Mouse (Mus musculus) limb, embryonic 14.5 days (tissue): ENCODE data around the gene Dus1l. TPM values are rescaled to one million over a fixed set of nuclear protein-coding genes. Genes with fewer than 3 reads are reported as not detected.
A peak's percentile ranks its signal among the peaks of the same experiment; 100 is the strongest.

ENCODE experiments used
- ATAC-seq: fragments of 200-750 bp; cut with Nextera tagmentation; 2 replicates; pipeline ENCODE4 v1.8.0; 2017; ENCODE audit warnings: low read depth, moderate number of reproducible peaks, moderate TSS enrichment; ENCODE audit not compliant: low FRiP score
- DNase-seq: peaks from one replicate; pipeline ENCODE4 v3.0.0-alpha.2; 2015; ENCODE audit warnings: low spot score
- H3K27ac ChIP-seq: fragments of 300-500 bp; sonication (generic); replicated peaks from 2 replicates; pipeline ENCODE4 v1.5.1; 2014; ENCODE audit warnings: low read depth, mild to moderate bottlenecking, low read length, moderate library complexity, mixed read lengths
- H3K27me3 ChIP-seq: fragments of 300-500 bp; sonication (generic); 2 replicates; pipeline ENCODE4 v1.6.1; 2014; ENCODE audit warnings: low read length, mixed read lengths; ENCODE audit not compliant: control insufficient read depth, insufficient read depth
- H3K36me3 ChIP-seq: fragments of 300-500 bp; sonication (generic); 2 replicates; pipeline ENCODE4 v1.6.1; 2014; ENCODE audit warnings: mild to moderate bottlenecking, low read length, moderate library complexity, mixed read lengths; ENCODE audit not compliant: control insufficient read depth, insufficient read depth
- H3K4me1 ChIP-seq: fragments of 300-500 bp; sonication (generic); 2 replicates; pipeline ENCODE4 v1.6.1; 2014; ENCODE audit warnings: antibody characterized with exemption, low read length, mixed read lengths; ENCODE audit not compliant: control insufficient read depth, insufficient read depth
- H3K4me2 ChIP-seq: fragments of 300-500 bp; sonication (generic); replicated peaks from 2 replicates; pipeline ENCODE4 v1.6.1; 2014; ENCODE audit warnings: low read depth, mild to moderate bottlenecking, low read length, moderate library complexity; ENCODE audit not compliant: severe bottlenecking
- H3K4me3 ChIP-seq: fragments of 300-500 bp; sonication (generic); replicated peaks from 2 replicates; pipeline ENCODE4 v1.5.1; 2014; ENCODE audit warnings: low read length
- H3K9ac ChIP-seq: fragments of 300-500 bp; sonication (generic); 2 replicates; pipeline ENCODE4 v1.6.1; 2014; ENCODE audit warnings: mild to moderate bottlenecking, low read depth, low read length, moderate library complexity; ENCODE audit not compliant: severe bottlenecking
- H3K9me3 ChIP-seq: fragments of 300-500 bp; sonication (generic); 2 replicates; pipeline ENCODE4 v1.6.1; 2016; ENCODE audit warnings: low read length; ENCODE audit not compliant: control insufficient read depth
- POLR2A ChIP-seq: fragments of 200-500 bp; IDR thresholded peaks from 2 replicates; pipeline ENCODE4 v1.8.0; 2012; ENCODE audit warnings: inconsistent platforms, mild to moderate bottlenecking, moderate library complexity, borderline replicate concordance; ENCODE audit not compliant: insufficient read depth, insufficient read length; ENCODE audit errors: extremely low read depth
- WGBS: fragments of 180-500 bp; shearing (Covaris S2); extraction: QIAGEN DNeasy Blood & Tissue Kit; methylation state at CpG from one replicate; pipeline ENCODE4 v1.1.7; 2014; 5-methylcytosine and 5-hydroxymethylcytosine counted together
- polyA plus RNA-seq, 2 experiments: library from polyadenylated mRNA; depleted of rRNA in 1 of 2; stranded (reverse) in 1 of 2; unstranded in 1 of 2; fragments of >200 nt; fragmentation: Nextera tagmentation in 1 of 2; extraction: Ambion mirVana in 1 of 2; gene quantifications; 2 replicates each; pipeline versions ENCODE4 v1.2.1 to v1.2.3; 2012 to 2014

Dus1l gene
- polyA plus RNA-seq, 2 experiments: 55.8 to 63.4 TPM

DNA sequence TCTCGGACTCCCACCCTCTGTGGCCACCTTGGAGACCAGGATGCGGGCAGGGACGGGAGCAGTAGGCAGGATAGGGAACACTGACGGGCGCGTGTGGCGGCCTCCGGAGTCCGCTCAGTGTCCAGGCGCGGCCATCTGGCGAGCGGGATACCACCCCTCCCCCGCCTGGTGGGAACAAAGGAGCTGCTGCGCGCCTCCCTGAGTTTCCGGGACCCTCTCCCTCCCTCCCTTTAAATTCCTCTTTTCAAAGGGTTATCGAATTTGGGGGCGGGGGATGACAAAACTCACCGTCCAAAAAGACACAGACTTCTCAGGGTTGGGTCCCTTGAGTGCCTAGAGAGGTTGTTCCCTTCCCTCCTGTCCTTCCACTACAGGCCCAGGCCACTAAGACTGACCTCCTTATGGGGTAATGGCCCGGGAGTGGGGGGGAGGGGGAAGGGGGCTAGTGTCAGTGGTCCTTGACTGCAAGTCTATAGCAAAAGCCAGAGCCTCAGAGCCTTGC lies 28.6 kb upstream of the Dus1l start:
- H3K27ac ChIP-seq: peak overlapping the region; percentile 98
- TF ChIP-seq POLR2A: no peak
- peak overlapping the region; percentile 72 for H3K4me2 ChIP-seq
- peak overlapping the region; percentile 89 for H3K4me3 ChIP-seq
- no peaks in the 10 kb centered on the region for H3K9me3 ChIP-seq
- H3K9ac ChIP-seq: peak overlapping the region; percentile 89
- ATAC-seq (peak; percentile 66), DNase-seq (no peak)
- H3K4me1 ChIP-seq: peaks cover 23% of the 10 kb centered on the region
- H3K36me3 ChIP-seq: peaks cover 21% of the 10 kb centered on the region
- H3K27me3 ChIP-seq: no peaks in the 10 kb centered on the region
- under 1% methylated on average over 18 of the region's 21 CpGs for WGBS

DNA sequence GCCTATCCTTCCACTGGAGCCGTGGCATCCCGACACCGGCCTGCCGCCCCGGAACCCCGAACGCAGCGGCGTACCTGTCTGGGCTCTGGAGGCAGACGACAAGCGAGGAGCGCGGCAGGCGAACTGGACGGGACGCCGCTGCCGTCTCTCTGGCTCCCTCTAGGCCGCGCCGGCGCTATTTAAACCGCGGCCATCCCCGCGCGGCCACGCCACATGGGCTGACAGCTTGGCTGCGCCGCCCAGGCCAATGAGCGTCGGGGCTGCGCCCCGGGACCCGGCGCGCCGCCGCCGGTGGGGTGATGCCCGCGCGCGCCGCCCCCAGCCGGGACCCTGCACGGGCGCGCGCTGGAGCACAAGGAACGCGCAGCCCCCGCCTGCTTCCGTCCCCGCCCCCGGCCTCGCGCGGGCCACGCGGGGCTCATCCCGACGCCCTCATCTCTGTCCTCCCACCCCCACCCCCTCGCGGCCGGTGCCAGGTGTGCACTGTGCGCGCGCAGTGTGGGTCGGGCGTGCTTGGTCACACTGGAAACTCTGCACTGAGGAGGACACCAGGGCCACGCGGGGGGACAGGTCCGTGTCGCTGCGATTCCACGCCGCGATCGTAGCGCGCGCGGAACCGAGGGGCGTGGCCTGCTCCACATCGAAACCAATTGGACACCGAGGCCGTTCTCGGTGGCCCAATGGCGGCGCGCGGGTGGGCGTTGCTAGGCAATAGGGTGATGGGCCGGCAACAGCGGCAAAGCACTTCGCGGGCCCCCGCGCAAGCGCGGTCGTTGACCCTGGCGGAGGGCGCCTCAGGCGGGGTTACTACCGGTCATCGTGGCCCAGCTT lies 28.0 kb upstream of the Dus1l start, which contains the start of gene Fasn:
Gene Fasn (minus strand): TSS at position 592 of the 831 bp plus-strand sequence.
- TF ChIP-seq POLR2A: peak; percentile 99
- peak within 1 kb of the TSS; percentile 89 for H3K4me3 ChIP-seq
- 2% methylated on average over 57 of the region's 109 CpGs for WGBS
- H3K9me3 ChIP-seq: no peaks in the 10 kb centered on the region
- H3K4me1 ChIP-seq: peaks cover 23% of the 10 kb centered on the region
- peak within 1 kb of the TSS; percentile 89 for H3K9ac ChIP-seq
- peaks cover 28% of the 10 kb centered on the region for H3K36me3 ChIP-seq
- peak within 1 kb of the TSS; percentile 72 for H3K4me2 ChIP-seq
- H3K27ac ChIP-seq: peak within 1 kb of the TSS; percentile 98
- H3K27me3 ChIP-seq: no peaks in the 10 kb centered on the region
- ATAC-seq (peak; percentile 91), DNase-seq (peak; percentile 98)

DNA sequence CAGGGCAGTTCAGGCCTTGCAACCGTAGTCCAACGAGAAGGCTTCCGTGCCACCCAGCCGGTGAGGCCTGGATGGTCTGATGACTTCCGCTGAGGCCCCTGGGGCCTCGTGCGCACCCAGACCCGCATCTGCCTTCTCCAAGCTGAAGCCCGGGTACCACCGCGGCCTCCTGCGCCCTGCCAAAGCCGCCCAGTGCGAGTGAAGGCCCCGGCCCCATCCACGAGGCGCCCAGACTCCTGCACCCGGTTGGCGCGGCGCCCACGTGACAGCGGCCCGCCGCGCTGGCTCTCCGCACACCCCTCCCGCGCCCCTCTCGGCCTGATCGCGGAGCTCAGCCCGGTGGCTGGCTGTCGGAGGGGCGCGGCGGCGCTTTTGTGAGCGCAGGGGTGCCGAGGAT lies 27.3 kb upstream of the Dus1l start:
- H3K9me3 ChIP-seq: no peaks in the 10 kb centered on the region
- H3K4me2 ChIP-seq: peak overlapping the region; percentile 72
- H3K9ac ChIP-seq: peak overlapping the region; percentile 89
- under 1% methylated on average over 29 of the region's 40 CpGs for WGBS
- DNase-seq (peak; percentile 49), ATAC-seq (peak; percentile 30)
- H3K4me1 ChIP-seq: peaks cover 23% of the 10 kb centered on the region
- no peak for TF ChIP-seq POLR2A
- peak overlapping the region; percentile 89 for H3K4me3 ChIP-seq
- H3K27me3 ChIP-seq: no peaks in the 10 kb centered on the region
- peak overlapping the region; percentile 98 for H3K27ac ChIP-seq
- peaks cover 34% of the 10 kb centered on the region for H3K36me3 ChIP-seq

DNA sequence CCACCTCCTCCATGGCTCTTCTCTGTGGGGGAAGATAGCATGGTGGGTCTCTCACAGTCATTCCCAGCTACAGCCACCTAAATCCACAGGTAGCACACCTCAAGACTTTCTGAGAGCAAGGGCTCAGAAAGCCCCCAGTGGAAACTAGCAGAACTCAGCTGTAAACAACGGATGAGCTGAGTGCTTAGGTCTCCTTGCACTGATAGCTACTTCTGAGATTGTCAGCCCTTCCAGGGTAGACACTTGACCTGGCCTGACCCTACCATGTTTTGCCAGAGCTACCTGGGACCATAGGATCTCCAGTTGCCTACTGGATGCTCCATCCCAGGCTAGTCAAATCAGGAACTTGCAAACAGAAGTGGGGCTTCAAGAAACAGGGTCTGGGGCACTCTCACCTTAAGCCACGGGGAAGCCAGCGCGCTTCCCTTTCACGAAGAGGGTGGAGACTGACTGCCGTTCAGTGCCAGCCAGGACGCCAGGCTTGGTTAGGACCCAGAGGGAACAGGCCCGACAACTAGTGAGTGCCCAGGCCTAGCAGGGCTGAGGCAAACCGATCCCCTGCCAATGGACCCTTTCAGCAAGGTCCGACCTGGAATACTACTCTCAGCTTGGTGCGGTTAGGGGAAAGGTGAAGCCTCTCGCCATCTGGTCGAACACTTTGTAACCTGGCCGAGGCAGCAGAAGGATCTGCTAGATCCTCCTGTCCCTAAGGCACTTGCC lies 26.8 kb upstream of the Dus1l start:
- H3K4me3 ChIP-seq: peak overlapping the region; percentile 89
- peak overlapping the region; percentile 89 for H3K9ac ChIP-seq
- H3K27me3 ChIP-seq: no peaks in the 10 kb centered on the region
- no peaks in the 10 kb centered on the region for H3K9me3 ChIP-seq
- H3K4me2 ChIP-seq: peak overlapping the region; percentile 72
- no peak for TF ChIP-seq POLR2A
- no peak for ATAC-seq
- H3K27ac ChIP-seq: peak overlapping the region; percentile 98
- peaks cover 23% of the 10 kb centered on the region for H3K4me1 ChIP-seq
- peaks cover 40% of the 10 kb centered on the region for H3K36me3 ChIP-seq
- WGBS: 1% methylated on average over 14 of the region's 14 CpGs
- DNase-seq: no peak

DNA sequence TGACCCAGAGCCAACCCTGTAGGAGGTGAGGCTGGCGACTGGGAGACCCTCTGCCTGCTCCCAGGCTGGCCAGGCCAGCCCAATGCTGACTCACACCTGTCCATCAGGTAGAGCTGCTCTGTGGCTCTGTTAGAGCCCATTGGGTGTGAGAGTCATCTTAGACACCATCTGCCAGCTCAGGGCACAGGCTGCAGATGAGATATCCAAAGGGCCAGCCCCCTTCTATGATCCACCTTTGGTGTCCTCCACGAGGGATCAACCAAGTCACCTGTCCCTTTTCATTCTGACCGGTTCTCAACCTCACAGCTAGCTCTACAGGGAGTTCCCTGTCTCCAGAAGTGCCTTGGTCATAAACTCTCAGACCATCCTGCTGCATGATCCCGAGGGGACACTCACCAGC lies 26.1 kb upstream of the Dus1l start:
- peak overlapping the region; percentile 89 for H3K4me3 ChIP-seq
- peak overlapping the region; percentile 89 for H3K9ac ChIP-seq
- ATAC-seq (no peak), DNase-seq (no peak)
- H3K9me3 ChIP-seq: no peaks in the 10 kb centered on the region
- H3K27me3 ChIP-seq: no peaks in the 10 kb centered on the region
- no peak overlapping the region for H3K27ac ChIP-seq
- TF ChIP-seq POLR2A: no peak
- H3K36me3 ChIP-seq: peaks cover 47% of the 10 kb centered on the region
- peak overlapping the region; percentile 72 for H3K4me2 ChIP-seq
- 42% methylated on average over 4 of the region's 4 CpGs for WGBS
- H3K4me1 ChIP-seq: peaks cover 23% of the 10 kb centered on the region
